Mouse (Mus musculus): ENCODE measurements around the gene Btnl2. TPM values are rescaled to one million over a fixed set of nuclear protein-coding genes. Genes with fewer than 3 reads are reported as not detected.

Btnl2 gene
- polyA plus RNA-seq, 1 experiment from 2014 or later: 0.13 TPM

GRCm38 (mm10) chr17:34340619-34341402 lies 13.8 kb upstream of the Btnl2 start:
- ATAC-seq (ENCODE audit: low FRiP score, low TSS enrichment): no peak

GRCm38 (mm10) chr17:34344882-34345281 lies 9.7 kb upstream of the Btnl2 start:
- no peak for DNase-seq (ENCODE audit: low spot score)
- H3K4me1 ChIP-seq (replicated peaks; ENCODE audit: control insufficient read depth, insufficient read depth): no peaks in the 10 kb centered on the region
- no peaks in the 10 kb centered on the region for H3K27me3 ChIP-seq (ENCODE audit: control insufficient read depth, insufficient read depth, low read length)
- no peak overlapping the region for H3K9ac ChIP-seq (ENCODE audit: low read length)
- no peak overlapping the region for H3K27ac ChIP-seq (replicated peaks)
- no peaks in the 10 kb centered on the region for H3K9me3 ChIP-seq (ENCODE audit: control insufficient read depth, low read length)
- ATAC-seq (ENCODE audit: low FRiP score, low TSS enrichment): no peak
- H3K36me3 ChIP-seq (ENCODE audit: control insufficient read depth, insufficient read depth, low read length): no peaks in the 10 kb centered on the region
- H3K4me3 ChIP-seq (ENCODE audit: low read depth, low read length): no peak overlapping the region
- WGBS: 81% methylated on average over 4 of the region's 4 CpGs
- no peak overlapping the region for H3K4me2 ChIP-seq (replicated peaks; ENCODE audit: low read depth)
- TF ChIP-seq EP300 (optimal IDR thresholded peaks at IDR 0.05) (no peak), CTCF (IDR thresholded peaks at IDR 0.05; ENCODE audit: low read depth) (no peak)

More at GRCm38 (mm10) chr17:34340619-34341402, 13.8 kb upstream of the Btnl2 start:
- Histone ChIP-seq H3K4me1 (replicated peaks; ENCODE audit: control insufficient read depth, insufficient read depth) (no peaks in the 10 kb centered on the region), H3K27me3 (ENCODE audit: control insufficient read depth, insufficient read depth, low read length) (no peaks in the 10 kb centered on the region), H3K36me3 (ENCODE audit: control insufficient read depth, insufficient read depth, low read length) (no peaks in the 10 kb centered on the region), H3K4me3 (ENCODE audit: low read depth, low read length) (no peak overlapping the region), H3K4me2 (replicated peaks; ENCODE audit: low read depth) (no peak overlapping the region), H3K27ac (replicated peaks) (no peak overlapping the region), H3K9ac (ENCODE audit: low read length) (no peak overlapping the region), H3K9me3 (ENCODE audit: control insufficient read depth, low read length) (no peaks in the 10 kb centered on the region)
- 46% methylated on average over 3 of the region's 3 CpGs for WGBS
- DNase-seq (ENCODE audit: low spot score): no peak
- TF ChIP-seq EP300 (optimal IDR thresholded peaks at IDR 0.05) (no peak), CTCF (IDR thresholded peaks at IDR 0.05; ENCODE audit: low read depth) (no peak)

GRCm38 (mm10) chr17:34345486-34345885 lies 9.1 kb upstream of the Btnl2 start:
- TF ChIP-seq EP300 (optimal IDR thresholded peaks at IDR 0.05) (no peak), CTCF (IDR thresholded peaks at IDR 0.05; ENCODE audit: low read depth) (no peak)
- DNase-seq (ENCODE audit: low spot score) (no peak), ATAC-seq (ENCODE audit: low FRiP score, low TSS enrichment) (no peak)
- Histone ChIP-seq H3K9me3 (ENCODE audit: control insufficient read depth, low read length) (no peaks in the 10 kb centered on the region), H3K4me2 (replicated peaks; ENCODE audit: low read depth) (no peak overlapping the region), H3K27ac (replicated peaks) (no peak overlapping the region), H3K4me3 (ENCODE audit: low read depth, low read length) (no peak overlapping the region), H3K36me3 (ENCODE audit: control insufficient read depth, insufficient read depth, low read length) (no peaks in the 10 kb centered on the region), H3K27me3 (ENCODE audit: control insufficient read depth, insufficient read depth, low read length) (no peaks in the 10 kb centered on the region), H3K4me1 (replicated peaks; ENCODE audit: control insufficient read depth, insufficient read depth) (no peaks in the 10 kb centered on the region), H3K9ac (ENCODE audit: low read length) (no peak overlapping the region)
- 82% methylated on average over 7 of the region's 7 CpGs for WGBS

DNA sequence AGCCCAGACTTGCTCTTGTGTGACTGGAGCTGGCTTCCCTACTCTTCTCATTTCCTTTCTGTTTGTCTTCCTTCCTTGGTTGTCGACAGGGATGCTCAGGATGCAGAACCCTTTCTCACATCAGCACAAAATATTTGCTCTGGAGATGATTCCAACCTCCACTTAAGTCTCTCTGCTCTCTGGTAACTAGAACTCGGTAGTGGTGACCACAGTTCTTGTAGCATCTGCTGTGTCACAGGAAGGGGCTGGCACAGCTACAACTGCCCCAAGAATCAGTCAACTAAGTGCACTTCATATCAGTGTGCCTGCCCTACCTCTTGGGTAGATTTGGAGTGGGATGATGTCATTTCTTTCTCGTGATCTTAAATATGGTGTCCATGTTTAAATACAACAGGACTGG lies 8.6 kb upstream of the Btnl2 start:
- 63% methylated on average over 3 of the region's 3 CpGs for WGBS
- H3K9me3 ChIP-seq (ENCODE audit: control insufficient read depth, low read length): no peaks in the 10 kb centered on the region
- no peak overlapping the region for H3K4me2 ChIP-seq (replicated peaks; ENCODE audit: low read depth)
- H3K27ac ChIP-seq (replicated peaks): no peak overlapping the region
- DNase-seq (ENCODE audit: low spot score) (no peak), ATAC-seq (ENCODE audit: low FRiP score, low TSS enrichment) (no peak)
- no peak overlapping the region for H3K4me3 ChIP-seq (ENCODE audit: low read depth, low read length)
- H3K36me3 ChIP-seq (ENCODE audit: control insufficient read depth, insufficient read depth, low read length): no peaks in the 10 kb centered on the region
- TF ChIP-seq EP300 (optimal IDR thresholded peaks at IDR 0.05) (no peak), CTCF (IDR thresholded peaks at IDR 0.05; ENCODE audit: low read depth) (no peak)
- H3K9ac ChIP-seq (ENCODE audit: low read length): no peak overlapping the region
- H3K27me3 ChIP-seq (ENCODE audit: control insufficient read depth, insufficient read depth, low read length): no peaks in the 10 kb centered on the region
- no peaks in the 10 kb centered on the region for H3K4me1 ChIP-seq (replicated peaks; ENCODE audit: control insufficient read depth, insufficient read depth)

GRCm38 (mm10) chr17:34347606-34348308 lies 6.9 kb upstream of the Btnl2 start:
- Histone ChIP-seq H3K27me3 (ENCODE audit: control insufficient read depth, insufficient read depth, low read length) (no peaks in the 10 kb centered on the region), H3K27ac (replicated peaks) (no peak overlapping the region), H3K4me2 (replicated peaks; ENCODE audit: low read depth) (no peak overlapping the region), H3K9ac (ENCODE audit: low read length) (no peak overlapping the region), H3K4me1 (replicated peaks; ENCODE audit: control insufficient read depth, insufficient read depth) (no peaks in the 10 kb centered on the region), H3K4me3 (ENCODE audit: low read depth, low read length) (no peak overlapping the region), H3K36me3 (ENCODE audit: control insufficient read depth, insufficient read depth, low read length) (no peaks in the 10 kb centered on the region), H3K9me3 (ENCODE audit: control insufficient read depth, low read length) (no peaks in the 10 kb centered on the region)
- no peak for ATAC-seq (ENCODE audit: low FRiP score, low TSS enrichment)
- WGBS: 56% methylated on average over 6 of the region's 6 CpGs
- DNase-seq (ENCODE audit: low spot score): peak; percentile 23
- TF ChIP-seq EP300 (optimal IDR thresholded peaks at IDR 0.05) (no peak), CTCF (IDR thresholded peaks at IDR 0.05; ENCODE audit: low read depth) (no peak)

DNA sequence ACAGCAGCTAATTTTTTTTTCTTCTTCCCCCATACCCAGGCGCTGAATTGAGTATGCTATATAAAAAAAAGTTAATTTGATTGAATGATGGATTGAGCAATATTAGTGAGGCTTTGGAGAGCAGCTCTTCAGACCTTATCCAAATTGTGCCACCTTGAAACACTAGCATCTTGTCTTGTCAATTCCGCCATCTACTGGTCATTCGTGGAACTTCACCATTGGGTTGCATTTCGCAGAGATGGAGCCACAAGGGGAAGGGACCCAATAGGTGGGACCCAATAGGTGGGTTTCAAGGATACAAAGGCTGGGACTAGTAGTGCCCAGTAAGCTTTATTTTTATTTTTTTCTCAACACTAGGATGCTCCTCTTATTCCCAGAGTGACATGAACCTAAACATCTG lies 5.2 kb upstream of the Btnl2 start:
- Histone ChIP-seq H3K4me2 (replicated peaks; ENCODE audit: low read depth) (no peak overlapping the region), H3K27ac (replicated peaks) (no peak overlapping the region), H3K4me3 (ENCODE audit: low read depth, low read length) (no peak overlapping the region), H3K4me1 (replicated peaks; ENCODE audit: control insufficient read depth, insufficient read depth) (no peaks in the 10 kb centered on the region), H3K36me3 (ENCODE audit: control insufficient read depth, insufficient read depth, low read length) (no peaks in the 10 kb centered on the region), H3K9me3 (ENCODE audit: control insufficient read depth, low read length) (no peaks in the 10 kb centered on the region), H3K27me3 (ENCODE audit: control insufficient read depth, insufficient read depth, low read length) (no peaks in the 10 kb centered on the region), H3K9ac (ENCODE audit: low read length) (no peak overlapping the region)
- DNase-seq (ENCODE audit: low spot score): peak; percentile 65
- TF ChIP-seq EP300 (optimal IDR thresholded peaks at IDR 0.05) (no peak), CTCF (IDR thresholded peaks at IDR 0.05; ENCODE audit: low read depth) (peak; percentile 92)
- no peak for ATAC-seq (ENCODE audit: low FRiP score, low TSS enrichment)
- 6% methylated on average over 4 of the region's 4 CpGs for WGBS
